Mouse (Mus musculus) megakaryocyte, embryonic 14.5 days (primary cell): Measurements from ENCODE around the gene Pgls.

Experiments
- FLI1 ChIP-seq: IDR thresholded peaks from 2 replicates; pipeline ENCODE4 v1.6.1; 2012; ENCODE audit warnings: low read length, inconsistent platforms, mixed read lengths
- GATA1 ChIP-seq: IDR thresholded peaks from 3 replicates; pipeline ENCODE4 v1.6.1; 2012; ENCODE audit warnings: mixed read lengths, low read length, inconsistent platforms, borderline replicate concordance

GRCm38 (mm10) chr8:71629096-71629697 lies 37.2 kb downstream of the Pgls start:
- TF ChIP-seq GATA1 (no peak), FLI1 (no peak)
